Mouse (Mus musculus) thymus, adult 2 months (tissue): Measurements from ENCODE around the gene Plcb1.

Experiments used
- CTCF ChIP-seq: fragments of 200-500 bp; IDR thresholded peaks from 2 replicates; pipeline ENCODE4 v1.5.1; 2012; ENCODE audit warnings: mild to moderate bottlenecking, control low read depth, low read length, moderate library complexity, borderline replicate concordance; ENCODE audit not compliant: control insufficient read depth, poor library complexity, insufficient read depth; ENCODE audit errors: extremely low read depth
- POLR2A ChIP-seq: fragments of 200-500 bp; IDR thresholded peaks from 2 replicates; pipeline ENCODE4 v1.6.1; 2012; ENCODE audit warnings: mild to moderate bottlenecking, low read length, control low read depth, moderate library complexity; ENCODE audit not compliant: control insufficient read depth, poor library complexity, insufficient read depth; ENCODE audit errors: extremely low read depth

DNA sequence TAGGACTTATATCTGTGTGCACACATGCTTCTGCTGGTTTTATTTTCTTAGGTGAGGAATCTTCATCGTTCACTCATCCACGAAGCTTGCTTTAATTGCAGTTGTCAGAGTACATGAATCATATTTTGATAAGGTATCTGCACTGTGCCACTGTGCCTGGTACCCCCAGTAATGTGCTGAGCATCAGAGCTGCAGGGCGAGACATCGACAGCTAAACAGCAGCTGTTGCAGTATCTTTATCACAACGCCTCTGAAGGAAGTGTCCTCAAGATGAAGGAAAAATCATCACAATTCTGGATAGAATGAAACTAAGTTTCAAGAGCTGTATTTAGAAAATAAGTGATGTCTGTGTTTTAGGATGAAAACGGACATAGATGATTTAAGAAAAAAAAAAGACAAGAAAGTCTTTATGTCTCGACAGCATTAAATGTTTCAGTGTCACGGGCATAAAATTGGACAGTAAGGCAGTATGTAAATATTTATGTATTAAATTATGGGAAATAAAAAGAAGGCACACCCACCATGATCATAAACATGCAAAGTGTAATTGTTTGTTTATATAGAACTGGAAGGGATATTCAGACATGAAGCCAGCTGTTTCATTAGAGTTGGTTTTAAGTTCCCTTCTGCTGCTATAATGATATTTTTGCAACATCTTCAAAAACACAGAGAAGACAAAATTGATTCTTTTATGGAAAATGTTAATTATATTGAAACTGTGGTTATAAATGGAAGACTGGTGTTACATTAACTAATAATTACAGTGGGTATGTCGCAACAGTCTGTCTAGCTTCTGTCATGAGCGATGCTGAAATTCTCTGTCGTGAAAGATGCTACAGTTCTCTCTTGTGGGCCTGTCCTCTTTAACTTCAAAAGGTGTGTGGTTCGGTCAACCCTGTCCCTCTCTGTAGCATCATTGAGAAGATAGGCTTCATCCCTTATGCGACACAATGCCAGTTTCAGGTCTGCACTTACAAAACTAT lies 65.6 kb downstream of the Plcb1 start:
- TF ChIP-seq POLR2A: no peak
- no peak for TF ChIP-seq CTCF
